Mouse (Mus musculus) macrophage (primary cell): ENCODE results near the gene Litaf. TPM values are rescaled to one million over a fixed set of nuclear protein-coding genes. Genes with fewer than 3 reads are reported as not detected.

Experiments
- H3K27ac ChIP-seq: fragments of 350-480 bp; formaldehyde crosslinking; 2 replicates; pipeline ENCODE4 v1.9.0; 2021
- H3K36me3 ChIP-seq: fragments of 350-480 bp; formaldehyde crosslinking; 2 replicates; pipeline ENCODE4 v1.9.0; 2021; ENCODE audit errors: inconsistent target
- H3K4me3 ChIP-seq: fragments of 350-480 bp; formaldehyde crosslinking; 2 replicates; pipeline ENCODE4 v1.9.0; 2021; ENCODE audit errors: inconsistent target
- H3K79me2 ChIP-seq: fragments of 350-480 bp; formaldehyde crosslinking; 2 replicates; pipeline ENCODE4 v1.9.0; 2021; ENCODE audit errors: inconsistent target
- WGBS: methylation state at CpG from one replicate; pipeline ENCODE4 v1.1.7; 2026; ENCODE audit warnings: inconsistent platforms; ENCODE audit not compliant: missing documents; 5-methylcytosine and 5-hydroxymethylcytosine counted together
- polyA plus RNA-seq: library from polyadenylated mRNA; stranded (reverse); fragments of 250-400 nt; gene quantifications from 3 replicates; pipeline ENCODE4 v1.2.4, GENCODE M21; 2018; ENCODE audit warnings: inconsistent platforms

The Litaf gene
- polyA plus RNA-seq, 1 experiment from 2014 or later = 1,163 TPM

DNA sequence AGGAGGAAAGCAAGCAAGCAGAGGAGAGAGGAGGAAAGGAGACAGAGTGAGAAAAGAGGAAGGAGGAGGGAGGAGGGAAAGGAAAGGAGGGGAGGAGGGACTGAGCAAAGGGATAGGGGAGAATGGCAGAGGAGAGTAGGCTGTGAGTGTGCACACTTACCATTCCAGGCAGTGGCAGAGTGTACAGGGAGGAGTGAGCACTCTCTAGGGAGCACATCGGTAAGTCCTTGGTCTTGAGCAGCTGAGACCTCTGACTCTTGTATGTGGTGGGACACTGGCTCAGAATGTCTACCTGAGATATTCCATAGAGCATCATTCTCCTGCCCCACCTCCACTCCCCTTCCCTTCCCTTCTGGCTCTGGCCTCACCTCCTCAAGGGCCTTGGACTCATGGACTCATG lies 131.9 kb downstream of the Litaf start:
- Histone ChIP-seq H3K27ac (no peak overlapping the region), H3K36me3 (no peaks in the 10 kb centered on the region), H3K4me3 (no peak overlapping the region), H3K79me2 (no peaks in the 10 kb centered on the region)
- WGBS = 100% methylated on average over 1 of the region's 1 CpGs

DNA sequence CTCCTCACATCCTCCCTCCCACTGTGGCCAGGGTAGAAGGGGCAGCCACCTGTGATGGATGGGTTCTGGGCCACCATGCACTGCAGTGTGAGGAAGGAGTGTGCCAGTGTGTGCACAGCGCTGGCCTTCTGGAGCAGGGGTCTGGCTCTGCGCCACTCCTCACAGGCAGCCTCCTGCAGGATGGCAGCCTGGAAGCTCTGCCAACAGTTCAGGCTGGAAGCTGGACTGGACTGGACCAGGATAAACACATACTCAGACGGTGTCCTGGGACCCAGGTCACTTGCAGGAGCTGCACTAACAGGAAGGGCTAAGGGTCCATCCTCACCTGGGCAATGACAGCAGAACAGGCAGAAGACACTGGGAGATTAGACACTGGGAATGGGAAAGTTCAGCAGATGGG lies 132.6 kb downstream of the Litaf start:
- H3K79me2 ChIP-seq = no peaks in the 10 kb centered on the region
- no peaks in the 10 kb centered on the region for H3K36me3 ChIP-seq
- H3K27ac ChIP-seq = no peak overlapping the region
- no peak overlapping the region for H3K4me3 ChIP-seq
- 96% methylated on average over 3 of the region's 3 CpGs for WGBS

DNA sequence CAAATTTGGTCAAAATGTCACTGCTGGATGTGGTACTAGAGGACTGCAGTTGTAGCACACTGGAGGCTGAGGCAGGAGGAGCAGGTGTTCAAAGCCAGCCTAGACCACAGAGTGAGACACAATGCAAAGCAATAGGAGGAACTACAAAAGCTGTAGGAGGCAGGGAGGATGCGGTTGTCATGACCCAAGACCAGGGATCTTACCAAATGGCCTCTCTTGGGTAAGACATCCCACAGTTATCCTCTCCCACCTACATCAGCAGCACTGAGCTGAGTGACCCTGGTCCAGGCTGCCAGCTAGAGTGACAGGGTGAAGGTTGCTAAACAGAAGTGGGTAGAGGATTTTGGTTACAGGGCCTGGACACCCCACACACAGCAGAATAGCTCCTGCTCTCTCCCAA lies 138.9 kb downstream of the Litaf start:
- H3K27ac ChIP-seq = no peak overlapping the region
- no peaks in the 10 kb centered on the region for H3K36me3 ChIP-seq
- no peak overlapping the region for H3K4me3 ChIP-seq
- H3K79me2 ChIP-seq = no peaks in the 10 kb centered on the region
- 70% methylated on average over 1 of the region's 1 CpGs for whole genome bisulfite sequencing

DNA sequence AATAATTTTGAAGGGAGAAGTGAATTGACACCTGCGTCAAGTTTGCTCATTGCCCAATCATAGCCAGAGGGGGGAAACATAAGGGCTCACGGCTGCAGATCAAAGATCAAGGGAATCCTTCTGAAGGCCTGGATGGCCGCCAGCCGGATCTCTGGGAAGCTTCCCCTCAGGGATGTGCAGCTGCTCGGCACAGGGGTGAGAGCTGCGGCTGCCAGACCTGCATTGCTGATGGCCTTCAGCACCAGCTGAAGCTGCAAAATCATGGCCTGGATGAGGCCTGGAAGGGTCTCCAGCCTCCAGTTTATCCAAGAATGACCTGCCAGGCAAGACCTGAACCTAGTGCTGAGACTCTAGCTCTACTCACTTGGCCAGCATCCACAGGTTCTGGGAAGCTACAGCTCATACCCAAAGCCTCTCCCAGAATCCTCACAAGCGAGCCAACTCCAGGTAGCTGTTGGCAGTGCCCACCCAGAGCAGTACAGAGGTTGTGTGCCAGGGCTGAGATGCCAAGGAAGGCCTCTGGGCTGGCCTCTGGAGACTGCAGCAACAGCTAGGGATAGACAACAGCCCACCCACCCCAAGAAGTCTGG lies 140.3 kb downstream of the Litaf start:
- no peaks in the 10 kb centered on the region for H3K36me3 ChIP-seq
- H3K79me2 ChIP-seq = no peaks in the 10 kb centered on the region
- WGBS = 92% methylated on average over 7 of the region's 7 CpGs
- no peak overlapping the region for H3K4me3 ChIP-seq
- H3K27ac ChIP-seq = no peak overlapping the region

DNA sequence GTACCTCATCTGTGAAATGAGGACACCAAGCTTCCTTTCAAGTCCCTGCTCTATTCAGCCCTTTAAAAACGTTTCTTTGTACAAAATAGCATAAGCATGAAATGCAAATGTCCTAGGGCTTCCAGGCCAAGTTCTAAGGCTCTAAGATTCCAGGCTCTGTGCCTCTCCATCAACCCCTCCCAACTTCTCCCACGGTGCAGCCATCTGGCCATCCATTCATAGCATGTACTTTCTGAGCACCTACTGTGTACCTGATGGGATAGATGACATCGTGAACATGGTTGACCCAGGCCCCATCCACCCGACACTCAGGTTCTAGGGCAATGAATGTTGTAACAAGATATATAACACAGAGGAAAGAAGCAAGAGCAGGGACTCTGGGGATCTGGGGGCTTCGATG lies 142.4 kb downstream of the Litaf start:
- Histone ChIP-seq H3K79me2 (no peaks in the 10 kb centered on the region), H3K27ac (no peak overlapping the region), H3K4me3 (no peak overlapping the region), H3K36me3 (no peaks in the 10 kb centered on the region)
- WGBS = 85% methylated on average over 5 of the region's 5 CpGs

DNA sequence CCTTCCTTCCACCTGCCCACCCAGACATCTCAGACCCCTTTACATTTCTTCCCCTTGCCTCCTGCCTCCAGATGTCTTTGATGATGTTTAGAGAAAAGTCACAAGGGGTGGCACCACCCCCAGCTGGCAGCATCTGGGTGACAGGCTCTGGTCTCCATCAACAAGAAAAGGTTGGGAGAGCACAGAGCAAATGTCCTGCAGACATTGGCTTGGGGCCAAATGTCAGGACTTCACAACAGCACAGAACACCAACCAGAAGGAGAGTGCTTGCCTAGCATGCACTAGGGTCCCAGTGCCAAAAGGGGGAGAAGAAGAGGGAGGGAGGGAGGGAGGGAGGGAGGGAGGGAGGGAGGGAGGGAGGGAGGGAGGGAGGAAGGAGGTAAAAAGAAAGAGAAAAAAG lies 146.1 kb downstream of the Litaf start:
- Histone ChIP-seq H3K4me3 (no peak overlapping the region), H3K27ac (no peak overlapping the region), H3K79me2 (no peaks in the 10 kb centered on the region), H3K36me3 (no peaks in the 10 kb centered on the region)

DNA sequence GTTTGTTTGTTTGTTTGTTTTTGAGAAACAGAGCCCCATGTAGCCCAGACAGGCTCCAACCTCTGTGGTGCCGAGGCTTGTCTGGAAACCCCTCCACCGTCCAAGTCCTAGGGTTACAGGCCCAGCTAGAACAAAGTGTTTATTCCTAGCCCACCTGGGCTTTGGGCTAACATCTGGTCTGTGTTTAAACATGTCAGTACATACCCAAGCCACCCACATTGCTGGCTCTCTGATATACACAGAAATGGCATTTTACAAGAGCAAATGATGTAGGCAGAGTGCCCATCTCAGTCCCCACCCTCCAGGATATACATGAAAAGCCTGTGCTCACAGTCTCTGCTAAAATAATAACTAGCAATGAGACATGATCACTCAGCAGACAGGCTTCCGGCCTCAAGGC lies 149.7 kb downstream of the Litaf start:
- Histone ChIP-seq H3K27ac (no peak overlapping the region), H3K36me3 (no peaks in the 10 kb centered on the region), H3K4me3 (no peak overlapping the region), H3K79me2 (no peaks in the 10 kb centered on the region)
- 95% methylated on average over 3 of the region's 3 CpGs for WGBS

DNA sequence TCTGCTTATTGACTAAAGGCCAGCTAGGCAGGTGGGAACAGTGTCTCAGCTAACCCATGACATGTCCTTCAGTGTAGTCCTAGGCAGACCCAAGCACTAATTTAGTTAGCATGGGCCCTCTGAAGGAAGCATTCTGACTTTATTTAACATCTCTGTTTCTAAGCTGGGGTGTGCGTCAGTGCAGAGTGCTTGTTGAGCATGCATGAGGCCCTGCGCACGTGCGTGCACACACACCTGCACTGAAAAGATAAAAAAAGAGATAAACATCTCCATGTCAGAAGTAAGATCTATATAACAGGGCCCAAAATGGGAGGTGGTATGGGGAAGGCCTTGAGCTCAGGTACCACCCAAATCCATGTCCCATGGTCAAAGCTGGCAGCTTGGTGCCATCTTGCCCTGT lies 150.9 kb downstream of the Litaf start:
- no peak overlapping the region for H3K4me3 ChIP-seq
- H3K79me2 ChIP-seq = no peaks in the 10 kb centered on the region
- no peak overlapping the region for H3K27ac ChIP-seq
- 92% methylated on average over 4 of the region's 4 CpGs for WGBS
- no peaks in the 10 kb centered on the region for H3K36me3 ChIP-seq

DNA sequence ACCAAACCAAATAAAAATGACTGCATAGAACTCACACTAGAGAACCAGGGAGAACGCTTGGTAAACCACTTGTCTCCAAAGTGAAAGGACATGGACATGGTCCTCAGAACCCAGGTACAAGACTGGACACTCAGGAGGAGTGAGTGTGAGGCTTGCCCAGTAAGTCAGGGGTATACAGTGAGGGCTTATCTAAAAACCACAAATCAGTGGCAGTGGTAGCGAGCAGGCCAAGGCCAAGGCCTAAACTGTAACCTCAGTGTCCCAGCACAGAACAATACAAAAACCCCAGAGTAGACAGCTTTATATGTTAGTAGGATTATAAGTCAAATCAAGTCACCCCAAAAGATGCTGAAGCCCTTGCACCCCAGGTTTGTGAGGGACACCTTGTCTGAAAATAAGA lies 154.9 kb downstream of the Litaf start:
- Histone ChIP-seq H3K79me2 (no peaks in the 10 kb centered on the region), H3K36me3 (no peaks in the 10 kb centered on the region), H3K4me3 (no peak overlapping the region), H3K27ac (no peak overlapping the region)
- 93% methylated on average over 2 of the region's 2 CpGs for WGBS

DNA sequence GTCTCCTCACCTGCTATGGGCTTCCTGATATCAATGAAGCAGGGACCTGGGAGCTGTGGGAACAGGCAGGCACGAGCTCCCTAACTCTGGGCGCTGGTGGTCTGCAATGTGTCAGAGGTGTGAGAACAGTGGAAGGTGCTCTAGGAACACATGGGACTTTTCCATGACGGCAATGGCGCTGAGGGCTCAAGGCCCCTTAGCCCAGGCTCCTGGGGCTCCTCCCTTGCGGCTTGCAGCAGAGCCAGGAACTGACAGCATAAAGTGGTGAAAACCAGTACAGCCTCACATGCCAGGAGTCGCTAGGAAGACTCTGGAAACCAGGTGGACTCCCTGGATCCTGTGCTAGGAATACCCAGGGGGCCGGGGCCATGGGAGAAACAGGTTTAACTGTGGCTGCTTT lies 155.4 kb downstream of the Litaf start:
- WGBS = 96% methylated on average over 6 of the region's 7 CpGs
- H3K79me2 ChIP-seq = no peaks in the 10 kb centered on the region
- H3K4me3 ChIP-seq = no peak overlapping the region
- H3K27ac ChIP-seq = no peak overlapping the region
- no peaks in the 10 kb centered on the region for H3K36me3 ChIP-seq

Other genes with a start within 250 kb of the Litaf start
- 0.06 to 1.1 TPM in 2 of 3 replicates, not detected in the other for gene Rmi2, start 231.1 kb downstream of the Litaf start, polyA plus RNA-seq
- gene Snn, start 5.2 kb downstream of the Litaf start, polyA plus RNA-seq = 5.0 to 12.4 TPM (median 5.0 TPM) in 3 replicates
- 15.5 to 18.2 TPM (median 18.0 TPM) in 3 replicates for gene Txndc11, start 68.5 kb upstream of the Litaf start, polyA plus RNA-seq
- 64.3 to 121 TPM (median 115 TPM) in 3 replicates for gene Zc3h7a, start 110.2 kb upstream of the Litaf start, polyA plus RNA-seq
- 45.4 to 112 TPM (median 99.2 TPM) in 3 replicates for gene Rsl1d1, start 137.2 kb upstream of the Litaf start, polyA plus RNA-seq
- 60.3 to 139 TPM (median 132 TPM) in 3 replicates for gene Gspt1, start 188.2 kb upstream of the Litaf start, polyA plus RNA-seq
- not detected in 3 replicates for gene Tnfrsf17, start 247.7 kb upstream of the Litaf start, polyA plus RNA-seq